Mouse (Mus musculus) right cerebral cortex, postnatal 10 days (tissue): ENCODE data around the gene Tmbim1.
"Not testable (repeated sequence)": the region's sequence is repeated elsewhere in the genome, so short reads cannot be mapped to it uniquely, and the experiment has no call there.

ENCODE experiments used
- DNase-seq, 2 experiments: peaks; one replicate each; pipeline ENCODE4 v3.0.0; 2021; ENCODE audit warnings: low spot score in 2 of 2

Gene Tmbim1

GRCm38 (mm10) chr1:74305522-74305921, at the start of gene Tmbim1:
Gene Tmbim1 (minus strand): TSS chr1:74305622.
- no peak for DNase-seq

GRCm38 (mm10) chr1:74353453-74354229, 48.2 kb upstream of the Tmbim1 start:
- no peak for DNase-seq

GRCm38 (mm10) chr1:74352532-74353096, 47.2 kb upstream of the Tmbim1 start:
- DNase-seq: no peak

- DNase-seq: no peak
Observed at GRCm38 (mm10) chr1:74351185-74351769, 45.9 kb upstream of the Tmbim1 start.

GRCm38 (mm10) chr1:74344163-74344916, 38.9 kb upstream of the Tmbim1 start:
- DNase-seq: no peak

- no peak for DNase-seq
Observed at GRCm38 (mm10) chr1:74343161-74343560, 37.7 kb upstream of the Tmbim1 start.

- DNase-seq: no peak
Observed at GRCm38 (mm10) chr1:74342308-74342707, 36.9 kb upstream of the Tmbim1 start.

GRCm38 (mm10) chr1:74341898-74342297, 36.5 kb upstream of the Tmbim1 start:
- DNase-seq: no peak

- not testable (repeated sequence) for DNase-seq
Observed at GRCm38 (mm10) chr1:74340992-74341391, 35.6 kb upstream of the Tmbim1 start.

- peak; percentile 81 to 85 for DNase-seq
Observed at GRCm38 (mm10) chr1:74340361-74340764, 34.9 kb upstream of the Tmbim1 start.

- no peak for DNase-seq
Observed at GRCm38 (mm10) chr1:74339917-74340316, 34.5 kb upstream of the Tmbim1 start.

- no peak for DNase-seq
Observed at GRCm38 (mm10) chr1:74338626-74339025, 33.2 kb upstream of the Tmbim1 start.

- no peak for DNase-seq
Observed at GRCm38 (mm10) chr1:74338013-74338412, 32.6 kb upstream of the Tmbim1 start.

GRCm38 (mm10) chr1:74337241-74337771, 31.9 kb upstream of the Tmbim1 start:
- DNase-seq: no peak

- DNase-seq: no peak
Observed at GRCm38 (mm10) chr1:74335436-74336170, 30.2 kb upstream of the Tmbim1 start.

- DNase-seq: no peak
Observed at GRCm38 (mm10) chr1:74335033-74335432, 29.6 kb upstream of the Tmbim1 start.

- no peak for DNase-seq
Observed at GRCm38 (mm10) chr1:74334607-74335006, 29.2 kb upstream of the Tmbim1 start.

- DNase-seq: no peak
Observed at GRCm38 (mm10) chr1:74332930-74333329, 27.5 kb upstream of the Tmbim1 start.

- DNase-seq: peak; percentile 97
Observed at GRCm38 (mm10) chr1:74332241-74332763, 26.9 kb upstream of the Tmbim1 start.

GRCm38 (mm10) chr1:74331046-74331681, 25.7 kb upstream of the Tmbim1 start:
- DNase-seq: no peak
